Mouse (Mus musculus) liver, embryonic 14.5 days (tissue): Measurements from ENCODE around the gene Oprm1.

Experiments
- CTCF ChIP-seq: IDR thresholded peaks from 2 replicates; pipeline ENCODE4 v1.5.1; 2016; ENCODE audit warnings: antibody characterized with exemption, low read depth, control low read depth
- EP300 ChIP-seq: IDR thresholded peaks from 2 replicates; pipeline ENCODE4 v1.6.1; 2016; ENCODE audit warnings: antibody characterized with exemption, low read depth

DNA sequence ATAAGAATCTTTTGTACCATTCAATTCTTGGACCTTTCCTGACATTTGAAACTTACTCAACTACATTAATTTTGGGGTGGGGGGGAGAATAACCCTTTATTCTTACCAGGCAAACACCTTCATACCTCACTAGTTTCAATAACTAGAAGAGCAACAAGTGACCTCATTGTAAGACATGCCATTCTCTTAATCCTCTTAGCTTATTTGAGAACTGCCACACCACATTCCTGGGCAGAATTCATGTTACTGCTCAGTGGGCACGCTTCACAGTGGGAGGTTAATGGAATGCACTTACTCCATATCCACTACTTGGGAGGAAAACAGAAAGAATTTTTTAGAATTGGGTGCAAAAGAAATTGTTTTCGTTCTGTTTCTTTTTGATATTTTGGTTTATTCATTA, 90.5 kb downstream of the Oprm1 start:
- no peak for TF ChIP-seq CTCF
- TF ChIP-seq EP300 = no peak
